Mouse (Mus musculus) embryonic fibroblast, embryonic 13.5 days (primary cell): ENCODE data around the gene Col1a2.

Experiments
- CTCF ChIP-seq: IDR thresholded peaks from 2 replicates; pipeline ENCODE4 v1.5.1; 2011; ENCODE audit warnings: mild to moderate bottlenecking, control low read depth, low read length, moderate library complexity, borderline replicate concordance; ENCODE audit not compliant: insufficient read depth
- POLR2A ChIP-seq: IDR thresholded peaks from 2 replicates; pipeline ENCODE4 v1.6.1; 2011; ENCODE audit warnings: low read depth, mild to moderate bottlenecking, control low read depth, low read length, moderate library complexity

GRCm38 (mm10) chr6:4465320-4465719 is 39.3 kb upstream of the Col1a2 start:
- TF ChIP-seq CTCF: no peak
- no peak for TF ChIP-seq POLR2A
